Mouse (Mus musculus) CH12.LX (cell line): Measurements from ENCODE around the gene Jak2.

Experiments
- CHD1 ChIP-seq: IDR thresholded peaks from 2 replicates; pipeline ENCODE4 v1.6.1; 2012; ENCODE audit warnings: low read depth, low read length, improper control_type of control experiment, inconsistent platforms
- CTCF ChIP-seq, 2 experiments: IDR thresholded peaks in 1 of 2; conservative IDR thresholded peaks in 1 of 2; 2 replicates each; pipeline ENCODE4 v1.5.1; 2011 to 2012; ENCODE audit warnings: low read depth in 2 of 2, low read length in 2 of 2, improper control_type of control experiment in 1 of 2, inconsistent platforms in 1 of 2, mild to moderate bottlenecking in 1 of 2, moderate library complexity in 1 of 2
- E2F4 ChIP-seq: IDR thresholded peaks from 2 replicates; pipeline ENCODE4 v1.6.1; 2011; ENCODE audit warnings: low read depth, low read length, improper control_type of control experiment; ENCODE audit not compliant: insufficient replicate concordance
- GABPA ChIP-seq: IDR thresholded peaks from 2 replicates; pipeline ENCODE4 v1.6.1; 2012; ENCODE audit warnings: low read depth, low read length, improper control_type of control experiment, inconsistent platforms; ENCODE audit not compliant: insufficient replicate concordance
- KAT2A ChIP-seq: IDR thresholded peaks from 2 replicates; pipeline ENCODE4 v1.6.1; 2012; ENCODE audit warnings: low read length, improper control_type of control experiment, inconsistent platforms; ENCODE audit not compliant: insufficient replicate concordance
- POLR2A ChIP-seq: IDR thresholded peaks from 2 replicates; pipeline ENCODE4 v1.6.1; 2011; ENCODE audit warnings: low read depth, mild to moderate bottlenecking, improper control_type of control experiment, low read length
- TCF12 ChIP-seq: IDR thresholded peaks from 2 replicates; pipeline ENCODE4 v1.6.1; 2014; ENCODE audit warnings: low read depth, mild to moderate bottlenecking, inconsistent platforms, low read length, improper control_type of control experiment
- UBTF ChIP-seq: IDR thresholded peaks from 2 replicates; pipeline ENCODE4 v1.6.1; 2012; ENCODE audit warnings: low read depth, mild to moderate bottlenecking, inconsistent platforms, low read length, improper control_type of control experiment, moderate library complexity
- USF2 ChIP-seq: conservative IDR thresholded peaks from 2 replicates; pipeline ENCODE4 v1.6.1; 2011; ENCODE audit warnings: low read depth, low read length, improper control_type of control experiment
- ZKSCAN1 ChIP-seq: IDR thresholded peaks from 2 replicates; pipeline ENCODE4 v1.6.1; 2012; ENCODE audit warnings: low read depth, inconsistent platforms, low read length, improper control_type of control experiment, borderline replicate concordance

GRCm38 (mm10) chr19:29276414-29276813 lies 24.8 kb downstream of the Jak2 start:
- TF ChIP-seq POLR2A (no peak), CTCF (conservative IDR thresholded peaks at IDR 0.05 in 1 of 2, IDR thresholded peaks at IDR 0.05 in 1 of 2; ENCODE audit: low read depth in 2 of 2, low read length in 2 of 2) (no peak), GABPA (no peak), UBTF (no peak), USF2 (no peak), TCF12 (no peak), ZKSCAN1 (no peak), KAT2A (no peak), E2F4 (no peak), CHD1 (no peak)
